Mouse (Mus musculus) testis, adult 2 months (tissue): ENCODE results near the gene Csnk2b. TPM values are rescaled to one million over a fixed set of nuclear protein-coding genes. Genes with fewer than 3 reads are reported as not detected.

Experiments
- H3K27ac ChIP-seq: fragments of 200-500 bp; 2 replicates; pipeline ENCODE4 v1.5.1; 2012; ENCODE audit warnings: low read depth, low read length; ENCODE audit not compliant: control insufficient read depth, insufficient read depth
- H3K27me3 ChIP-seq: fragments of 200-500 bp; 2 replicates; pipeline ENCODE4 v1.6.1; 2012; ENCODE audit warnings: mild to moderate bottlenecking, low read length, moderate library complexity; ENCODE audit not compliant: control insufficient read depth, insufficient read depth
- H3K36me3 ChIP-seq: fragments of 200-500 bp; 2 replicates; pipeline ENCODE4 v1.6.1; 2012; ENCODE audit warnings: mild to moderate bottlenecking, low read length; ENCODE audit not compliant: control insufficient read depth, insufficient read depth
- H3K4me1 ChIP-seq: fragments of 200-500 bp; 2 replicates; pipeline ENCODE4 v1.6.1; 2012; ENCODE audit warnings: low read length; ENCODE audit not compliant: control insufficient read depth, insufficient read depth
- H3K4me3 ChIP-seq: fragments of 200-500 bp; 2 replicates; pipeline ENCODE4 v1.5.1; 2012; ENCODE audit warnings: low read depth, mild to moderate bottlenecking, low read length, moderate library complexity, mixed read lengths; ENCODE audit not compliant: control insufficient read depth
- CTCF ChIP-seq: fragments of 200-500 bp; IDR thresholded peaks from 2 replicates; pipeline ENCODE4 v1.5.1; 2012; ENCODE audit warnings: low read depth, mild to moderate bottlenecking, inconsistent platforms, low read length, moderate library complexity; ENCODE audit not compliant: control insufficient read depth, insufficient read depth, insufficient replicate concordance
- POLR2A ChIP-seq: fragments of 200-500 bp; IDR thresholded peaks from 2 replicates; pipeline ENCODE4 v1.6.1; 2012; ENCODE audit warnings: low read depth, mild to moderate bottlenecking, inconsistent platforms, low read length, moderate library complexity; ENCODE audit not compliant: control insufficient read depth
- polyA plus RNA-seq: library from polyadenylated mRNA; depleted of rRNA; stranded (reverse); fragments of >200 nt; gene quantifications from 2 replicates; pipeline ENCODE4 v1.2.3, GENCODE M21; 2012

Gene Csnk2b
- polyA plus RNA-seq, 1 experiment = 3,228 TPM

- H3K36me3 ChIP-seq = no peaks in the 10 kb centered on the region; the same call in none of the 2 replicates
- no peaks in the 10 kb centered on the region for H3K4me1 ChIP-seq
- H3K4me3 ChIP-seq = no peak overlapping the region
- no peak for TF ChIP-seq POLR2A
- TF ChIP-seq CTCF = no peak
- no peaks in the 10 kb centered on the region for H3K27me3 ChIP-seq
- H3K27ac ChIP-seq = no peak overlapping the region
Observed at GRCm38 (mm10) chr17:35100196-35100765, 21.6 kb downstream of the Csnk2b start.

GRCm38 (mm10) chr17:35097164-35097655 is 24.6 kb downstream of the Csnk2b start:
- Histone ChIP-seq H3K27me3 (no peaks in the 10 kb centered on the region), H3K27ac (no peak overlapping the region), H3K4me1 (no peaks in the 10 kb centered on the region), H3K4me3 (no peak overlapping the region), H3K36me3 (no peaks in the 10 kb centered on the region; the same call in none of the 2 replicates)
- TF ChIP-seq POLR2A (no peak), CTCF (no peak)

DNA sequence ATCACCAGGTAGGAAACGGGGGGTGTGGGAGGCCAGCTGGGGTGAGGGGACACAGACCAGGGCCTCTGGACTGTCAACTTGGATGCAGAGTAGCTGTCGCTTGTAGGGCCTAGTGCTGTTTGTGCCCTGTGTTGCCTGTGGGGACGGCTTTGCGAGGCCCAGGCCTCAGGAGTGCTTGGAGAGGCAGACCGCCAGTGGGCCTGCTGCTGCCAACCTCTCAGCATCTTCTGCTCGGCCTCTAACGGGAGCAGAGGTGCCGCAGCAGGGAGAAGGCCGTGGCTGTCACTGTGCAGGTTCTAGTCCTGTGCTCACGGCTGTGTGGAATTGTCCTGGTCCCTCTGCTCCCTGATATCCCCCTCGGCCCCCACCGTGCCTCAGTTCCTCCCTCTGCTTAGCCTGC is 25.3 kb downstream of the Csnk2b start:
- H3K36me3 ChIP-seq = no peaks in the 10 kb centered on the region; the same call in none of the 2 replicates
- H3K27ac ChIP-seq = no peak overlapping the region
- H3K4me3 ChIP-seq = no peak overlapping the region
- H3K4me1 ChIP-seq = no peaks in the 10 kb centered on the region
- no peaks in the 10 kb centered on the region for H3K27me3 ChIP-seq
- TF ChIP-seq POLR2A = no peak
- TF ChIP-seq CTCF = no peak

- no peaks in the 10 kb centered on the region; the same call in none of the 2 replicates for H3K36me3 ChIP-seq
- TF ChIP-seq CTCF = no peak
- TF ChIP-seq POLR2A = no peak
Observed at GRCm38 (mm10) chr17:35094475-35095365, 27.1 kb downstream of the Csnk2b start.

DNA sequence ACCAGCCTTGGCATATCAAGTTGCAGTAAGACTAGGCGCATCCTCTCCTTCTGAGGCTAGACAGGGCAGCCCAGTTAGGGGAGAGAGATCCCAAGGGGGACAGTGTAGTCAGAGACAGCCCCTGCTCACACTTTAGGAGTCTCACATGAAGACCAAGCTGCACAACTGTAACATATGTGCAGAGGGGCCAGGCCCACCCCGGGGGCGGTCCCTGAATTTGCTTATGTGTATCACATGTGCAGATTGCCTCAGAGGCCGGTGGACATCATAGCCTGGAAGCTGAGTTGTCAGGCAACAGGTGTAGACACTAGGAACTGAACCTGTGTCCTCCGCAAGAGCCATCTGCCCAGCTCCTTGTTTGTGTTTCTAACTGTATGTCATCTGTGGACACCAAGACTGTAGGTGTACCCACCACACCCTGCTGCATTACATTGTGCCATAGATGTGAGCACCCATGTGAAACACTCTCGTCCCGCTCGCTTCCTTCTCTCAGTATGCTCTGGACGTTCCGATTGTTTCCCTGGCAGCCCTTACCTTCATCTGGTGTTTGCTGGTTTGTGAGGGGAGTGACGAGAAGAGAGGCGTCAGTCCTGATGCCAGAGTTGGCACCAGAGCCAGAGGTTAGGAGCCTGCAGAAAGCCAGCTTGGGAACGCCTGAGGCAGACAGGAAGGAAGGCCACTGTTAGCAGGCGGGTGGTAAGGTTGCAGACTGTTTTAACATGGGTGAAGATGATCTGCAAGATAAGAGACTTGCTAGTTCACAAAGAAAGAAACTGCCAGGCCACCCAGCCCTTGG is 29.3 kb downstream of the Csnk2b start:
- H3K27ac ChIP-seq = no peak overlapping the region
- no peaks in the 10 kb centered on the region for H3K27me3 ChIP-seq
- peaks cover 5% of the 10 kb centered on the region; the same call in 1 of the 2 replicates for H3K4me1 ChIP-seq
- H3K36me3 ChIP-seq = no peaks in the 10 kb centered on the region; the same call in none of the 2 replicates
- H3K4me3 ChIP-seq = no peak overlapping the region
- TF ChIP-seq POLR2A = no peak
- no peak for TF ChIP-seq CTCF

More at GRCm38 (mm10) chr17:35094475-35095365, 27.1 kb downstream of the Csnk2b start:
- H3K27me3 ChIP-seq = no peaks in the 10 kb centered on the region
- H3K4me3 ChIP-seq = no peak overlapping the region
- peaks cover 5% of the 10 kb centered on the region; the same call in 1 of the 2 replicates for H3K4me1 ChIP-seq
- H3K27ac ChIP-seq = no peak overlapping the region

DNA sequence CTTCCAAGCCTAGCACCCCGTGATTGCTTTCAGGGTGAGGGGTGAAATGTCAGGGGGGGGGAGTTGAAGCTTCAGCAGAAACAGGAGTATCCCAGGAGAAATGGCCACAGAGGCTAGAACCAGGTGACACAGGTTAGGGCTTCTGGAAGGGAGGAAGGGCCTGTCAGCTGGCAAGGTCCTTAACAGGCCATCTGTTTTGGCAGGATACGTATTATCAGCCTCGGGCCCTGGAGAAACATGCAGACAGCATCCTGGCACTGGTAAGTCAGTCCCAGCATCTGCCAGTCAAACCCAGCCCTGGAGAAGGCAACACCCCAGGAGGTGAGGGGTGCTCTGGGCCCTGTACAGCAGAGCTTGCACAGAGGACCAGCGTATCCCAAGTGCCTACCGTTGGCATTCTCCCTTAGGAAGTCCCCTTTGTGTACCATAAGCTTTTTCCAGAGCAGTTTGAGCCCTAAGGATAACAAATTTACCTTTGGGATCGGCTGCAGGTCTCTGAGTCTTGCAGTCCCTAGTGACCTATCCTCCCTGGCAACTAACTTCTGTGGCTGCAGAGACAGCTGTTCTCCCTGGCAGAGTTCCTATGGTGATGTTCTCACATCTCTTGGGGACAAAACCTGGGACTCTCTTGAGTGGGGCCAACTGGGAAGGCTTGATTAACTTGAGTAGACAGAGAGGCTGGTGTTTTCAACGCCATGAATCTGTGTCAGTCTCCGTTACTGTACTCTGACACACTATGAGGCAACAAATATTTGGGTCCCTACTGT is 31.5 kb downstream of the Csnk2b start:
- Histone ChIP-seq H3K27ac (no peak overlapping the region), H3K4me1 (peaks cover 5% of the 10 kb centered on the region; the same call in 1 of the 2 replicates), H3K27me3 (no peaks in the 10 kb centered on the region), H3K36me3 (no peaks in the 10 kb centered on the region; the same call in 1 of the 2 replicates), H3K4me3 (no peak overlapping the region)
- TF ChIP-seq POLR2A (no peak), CTCF (no peak)
